Mouse (Mus musculus): ENCODE results near the gene Rpl36al. TPM values are rescaled to one million over a fixed set of nuclear protein-coding genes. Genes with fewer than 3 reads are reported as not detected.

The Rpl36al gene
- total RNA-seq (2021), result 100 to 1,000 TPM; 310 to 322 TPM
- long read RNA-seq, experiment 1, transcript Rpl36al-201 (2 exons, 526 nt), result major isoform, 113 of 117 reads
- long read RNA-seq, experiment 1, partial matches to known transcripts, result 0 of 117 reads
- long read RNA-seq, experiment 1, other reads (novel, unspliced or antisense), result 3 of 117 reads
- long read RNA-seq, experiment 2, transcript Rpl36al-201 (2 exons, 526 nt), result major isoform, 120 of 126 reads
- long read RNA-seq, experiment 2, partial matches to known transcripts, result 0 of 126 reads
- long read RNA-seq, experiment 2, other reads (novel, unspliced or antisense), result 2 of 126 reads

GRCm38 (mm10) chr12:69183583-69184308 is at the start of gene Rpl36al, which contains the start of gene Mgat2:
Gene Rpl36al, minus strand, starts transcription at chr12:69184083.
Gene Mgat2, plus strand, starts transcription at chr12:69184157.
- peak; percentile 99 to 100 for DNase-seq (ENCODE audit: low spot score in 2 of 2)

DNA sequence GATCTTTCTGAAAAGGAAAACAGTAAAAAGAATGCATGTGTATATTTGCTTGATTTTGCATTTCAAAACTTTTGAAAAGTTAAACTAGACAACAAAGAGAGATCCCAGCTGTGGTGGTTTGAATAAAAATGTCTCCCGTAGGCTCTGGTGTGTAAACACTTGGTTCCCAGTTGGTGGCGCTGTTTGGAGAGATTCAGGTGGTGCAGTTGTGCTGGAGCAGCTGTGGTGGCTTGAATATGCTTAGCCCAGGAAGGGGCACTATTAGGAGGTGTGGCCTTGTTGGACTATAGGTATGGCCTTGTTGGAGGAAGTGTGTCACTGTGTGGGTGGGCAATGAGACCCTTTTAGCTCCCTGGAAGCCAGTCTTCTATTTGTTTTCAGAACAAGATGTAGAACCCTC is 45.4 kb upstream of the Rpl36al start:
- no peak for DNase-seq (ENCODE audit: low spot score in 2 of 2)

- peak; percentile 88 to 92 for DNase-seq (ENCODE audit: low spot score in 2 of 2)
Measured at GRCm38 (mm10) chr12:69227776-69228466, 44.0 kb upstream of the Rpl36al start, which contains the start of gene Pole2. Gene Pole2, minus strand, starts transcription at chr12:69228195.

DNA sequence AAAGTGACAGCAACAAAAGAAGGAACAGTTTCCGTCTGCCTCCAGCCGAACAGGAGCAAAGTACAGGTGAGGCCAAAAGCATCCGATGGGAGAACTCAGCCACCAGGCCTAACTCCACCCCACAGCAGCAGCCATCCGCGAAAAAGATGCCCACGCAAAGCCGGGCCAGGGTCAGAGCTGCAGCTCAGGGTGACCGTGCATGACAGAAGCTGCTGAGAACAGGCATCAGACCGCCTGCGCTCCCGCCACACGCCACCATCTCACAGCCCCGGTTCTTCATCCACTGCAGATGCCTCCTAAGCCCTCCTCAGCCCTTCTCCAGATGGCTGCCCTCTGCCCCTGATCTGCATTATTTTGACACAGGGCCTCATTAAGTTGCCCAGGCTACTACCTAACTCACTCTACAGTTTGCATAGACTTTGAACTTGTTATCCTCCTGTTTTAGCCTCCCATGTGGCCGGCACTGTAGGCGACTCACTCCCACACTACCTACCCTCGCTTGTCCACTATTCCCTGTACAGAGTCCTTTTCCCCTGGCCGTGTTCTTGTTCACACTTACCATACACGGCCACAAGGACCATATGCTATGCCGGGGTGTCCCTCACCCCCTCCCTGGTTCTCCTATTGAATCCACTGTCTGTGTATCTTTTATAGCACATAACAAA is 36.9 kb upstream of the Rpl36al start:
- DNase-seq (ENCODE audit: low spot score in 2 of 2), result no peak

DNA sequence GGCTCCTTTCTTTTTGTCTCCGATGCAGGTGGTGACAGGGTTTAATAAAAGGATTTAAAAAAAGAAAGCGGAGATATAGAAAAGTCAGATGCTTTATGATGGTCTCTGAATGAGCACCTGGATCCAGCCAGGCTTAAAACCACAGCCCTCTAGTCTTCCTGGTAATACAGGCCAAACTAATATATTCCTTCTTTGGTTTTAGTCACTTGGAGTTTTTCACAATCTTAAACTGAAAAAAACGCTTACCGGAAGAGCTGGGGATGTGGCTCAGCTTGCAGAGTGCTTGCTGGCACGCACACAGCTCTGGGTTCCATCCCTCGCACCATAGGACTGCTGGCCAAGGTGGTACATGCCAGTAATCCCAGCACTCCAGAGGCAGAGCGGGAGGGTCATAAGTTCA is 32.7 kb upstream of the Rpl36al start:
- no peak for DNase-seq (ENCODE audit: low spot score in 2 of 2)

- DNase-seq (ENCODE audit: low spot score in 2 of 2), result peak in 1 of 2 experiments; percentile 37
Measured at GRCm38 (mm10) chr12:69215000-69215785, 31.3 kb upstream of the Rpl36al start.

- no peak for DNase-seq (ENCODE audit: low spot score in 2 of 2)
Measured at GRCm38 (mm10) chr12:69214393-69214792, 30.5 kb upstream of the Rpl36al start.

- DNase-seq (ENCODE audit: low spot score in 2 of 2), result no peak
Measured at GRCm38 (mm10) chr12:69213186-69213777, 29.4 kb upstream of the Rpl36al start.

DNA sequence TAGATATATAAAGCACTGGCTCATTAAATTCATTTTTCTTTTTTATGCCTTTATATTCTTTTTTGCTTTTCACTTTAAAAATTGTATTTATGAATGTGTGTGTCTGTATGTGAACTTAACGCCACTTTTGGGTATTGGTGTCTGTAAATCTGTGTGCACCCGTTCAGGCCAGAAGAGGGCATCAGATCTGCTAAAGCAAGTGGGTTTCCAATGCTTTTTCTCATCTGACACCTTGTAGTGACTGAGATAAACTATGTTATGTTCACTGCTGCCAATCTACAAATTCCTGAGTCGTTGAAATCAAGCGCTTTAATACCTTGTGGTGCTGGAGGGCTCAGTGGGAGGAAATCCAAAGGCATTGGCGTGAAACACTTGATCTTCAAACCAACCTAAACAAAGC is 27.2 kb upstream of the Rpl36al start:
- no peak for DNase-seq (ENCODE audit: low spot score in 2 of 2)

DNA sequence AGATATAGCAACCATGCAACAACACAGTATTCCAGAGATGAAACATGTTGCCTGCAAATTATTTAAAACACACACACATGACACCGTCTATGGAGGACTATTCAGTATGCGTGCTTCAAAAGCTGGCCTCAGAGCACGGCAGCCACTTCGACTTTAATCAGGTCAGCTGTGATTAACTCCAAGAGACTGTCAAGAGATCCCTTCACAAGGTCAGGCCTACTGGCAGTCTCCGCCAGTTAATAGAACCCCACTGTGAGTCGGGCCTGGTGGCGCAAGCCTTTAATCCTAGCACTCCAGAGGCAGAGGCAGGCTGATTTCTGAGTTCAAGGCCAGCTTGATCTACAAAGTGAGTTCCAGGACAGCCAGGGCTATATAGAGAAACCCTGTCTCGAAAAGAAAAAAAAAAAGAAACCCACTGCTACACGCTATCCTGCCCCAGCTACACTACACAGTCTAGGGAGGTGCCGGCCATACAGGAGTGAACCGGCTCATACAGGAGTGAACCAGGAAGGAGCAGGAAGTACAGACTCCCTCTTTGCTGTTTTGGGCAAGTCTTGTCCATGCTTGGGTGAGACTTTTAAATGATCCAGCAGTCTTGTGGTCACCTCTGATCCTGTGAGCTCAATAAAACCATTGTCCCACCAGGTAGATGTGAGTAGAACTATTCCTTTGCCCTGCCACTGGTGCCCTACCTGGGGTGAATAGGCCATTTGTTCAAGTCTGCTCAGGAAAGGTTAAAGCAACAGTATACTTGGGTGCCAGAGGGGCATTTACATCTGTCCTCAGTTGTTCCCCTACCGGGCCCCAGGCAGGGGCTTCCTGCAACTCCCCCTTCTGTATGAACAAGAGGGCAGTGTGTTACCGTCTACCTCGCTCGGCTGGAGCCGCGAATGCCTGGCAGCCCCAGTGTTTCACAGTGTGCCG is 26.4 kb upstream of the Rpl36al start:
- no peak for DNase-seq (ENCODE audit: low spot score in 2 of 2)

GRCm38 (mm10) chr12:69208520-69208919 is 24.6 kb upstream of the Rpl36al start:
- DNase-seq (ENCODE audit: low spot score in 2 of 2), result no peak

DNA sequence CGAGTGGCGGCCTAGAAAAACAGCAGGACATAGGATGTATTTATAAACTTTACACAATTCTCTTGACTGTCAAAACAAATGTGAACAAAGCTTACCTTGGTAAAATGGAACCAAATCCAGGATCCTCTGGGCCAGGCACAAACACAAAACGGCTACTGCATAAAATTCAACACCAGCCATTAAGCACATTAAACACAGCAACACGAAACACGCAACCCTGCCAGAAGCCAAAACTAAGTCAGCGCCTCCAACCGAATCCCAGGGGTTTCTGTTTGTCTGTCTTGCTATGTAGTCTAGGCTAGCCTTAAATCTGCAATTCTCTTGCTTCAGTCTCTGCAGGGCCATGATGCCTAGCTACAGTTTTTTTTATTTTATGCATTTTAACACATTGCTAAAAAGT is 24.0 kb upstream of the Rpl36al start:
- DNase-seq (ENCODE audit: low spot score in 2 of 2), result no peak

DNA sequence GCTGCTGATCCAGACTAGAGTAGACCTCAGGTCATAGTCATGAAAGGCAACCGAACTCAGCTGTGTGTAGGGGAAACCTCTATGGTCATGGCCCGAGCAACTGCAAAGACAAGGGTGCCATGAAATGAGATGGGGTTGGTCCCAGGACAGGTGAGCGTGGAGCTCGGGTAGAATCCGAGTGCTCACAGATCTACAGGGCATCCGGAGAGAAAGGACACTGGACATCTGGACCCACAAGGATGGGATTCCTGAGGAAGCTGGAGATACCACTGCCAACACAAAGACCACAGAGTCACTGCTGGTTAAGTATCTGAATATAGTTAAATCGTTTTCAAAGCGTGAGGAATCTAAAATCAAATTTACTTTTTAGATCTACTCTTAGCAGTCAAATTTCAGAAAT is 23.5 kb upstream of the Rpl36al start:
- no peak for DNase-seq (ENCODE audit: low spot score in 2 of 2)

DNA sequence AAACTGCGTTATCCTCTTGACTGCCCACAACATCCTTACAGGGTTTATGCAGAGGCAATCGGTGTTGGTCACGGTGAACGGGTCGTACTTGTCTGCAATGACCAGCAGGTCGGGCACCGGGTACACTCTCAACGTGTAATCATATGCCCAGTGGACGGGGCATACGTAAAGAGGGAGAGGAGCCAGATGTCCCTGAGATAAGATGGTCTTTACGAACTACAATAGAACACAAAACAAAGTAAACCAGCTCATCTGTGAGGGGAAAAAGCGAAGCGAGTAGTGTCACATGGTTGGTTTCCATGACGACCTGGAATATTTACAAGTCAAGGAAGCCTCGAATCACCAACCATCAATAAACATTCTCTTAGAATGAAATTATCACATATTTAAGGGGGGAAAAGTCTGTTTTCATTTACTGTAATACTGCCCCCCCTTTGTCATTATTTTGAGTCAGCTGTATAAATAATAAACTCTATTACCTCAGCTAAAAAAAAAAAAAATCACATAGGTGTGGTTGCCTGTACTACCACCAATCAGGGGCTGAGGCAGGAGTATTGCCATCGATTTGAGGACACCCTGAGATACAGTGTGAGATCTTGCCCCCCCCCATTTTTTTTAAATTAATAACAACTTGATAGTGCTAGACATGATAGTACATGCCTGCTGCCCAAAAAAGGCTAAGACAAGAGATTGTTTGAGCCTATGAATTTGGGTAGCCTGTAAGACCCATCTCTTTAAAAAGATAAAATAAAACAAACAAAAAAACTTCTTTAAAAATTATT is 20.4 kb upstream of the Rpl36al start, which contains the start of gene Gm49384:
TSS of gene Gm49384 (minus strand) at position 216 of the 782 bp plus-strand sequence.
- no peak for DNase-seq (ENCODE audit: low spot score in 2 of 2)

DNA sequence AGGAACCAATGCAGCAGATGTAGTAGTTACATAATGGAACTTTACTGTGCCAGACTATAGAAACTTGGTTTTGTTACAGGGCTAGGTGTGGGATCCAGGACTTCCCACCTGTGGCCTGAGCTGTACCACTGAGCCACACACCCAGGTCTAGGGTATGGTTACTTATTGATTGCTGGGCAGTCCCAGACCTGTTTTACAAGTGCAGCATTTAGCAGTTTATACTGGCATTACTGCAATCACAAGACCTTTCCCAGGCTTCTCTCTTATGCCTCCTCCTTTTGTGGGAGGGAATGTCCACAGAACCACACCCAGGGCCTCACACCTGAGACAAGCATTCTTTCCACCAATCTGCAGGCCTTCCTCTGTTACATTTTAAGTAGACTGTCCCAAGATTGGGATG is 15.1 kb upstream of the Rpl36al start:
- DNase-seq (ENCODE audit: low spot score in 2 of 2), result no peak

DNA sequence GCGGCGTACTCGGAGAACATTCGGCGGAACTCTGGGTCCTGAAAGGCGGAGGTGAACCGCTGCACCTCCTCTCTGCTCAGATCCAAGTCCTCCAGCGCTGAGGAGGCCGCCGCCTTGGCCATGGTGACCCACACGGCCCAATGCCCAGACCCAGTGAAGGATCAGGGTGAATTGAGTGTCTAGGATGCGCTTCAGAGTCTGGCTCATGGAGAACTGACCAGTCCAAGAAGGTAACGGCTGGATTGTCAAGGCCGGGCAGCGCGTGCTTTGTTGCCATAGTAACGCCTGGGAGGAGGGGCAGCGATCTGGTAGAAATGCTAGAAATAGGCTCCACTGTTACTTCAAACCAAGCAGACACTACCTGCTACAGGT is 14.3 kb upstream of the Rpl36al start, which contains the start of gene Dnaaf2:
TSS of gene Dnaaf2 (minus strand) at position 266 of the 372 bp plus-strand sequence.
- DNase-seq (ENCODE audit: low spot score in 2 of 2), result peak; percentile 32 to 69

GRCm38 (mm10) chr12:69197378-69198163 is 13.7 kb upstream of the Rpl36al start:
- peak; percentile 53 to 73 for DNase-seq (ENCODE audit: low spot score in 2 of 2)

Data from gastrocnemius, postnatal 4 days (tissue).